Mouse (Mus musculus): ENCODE data around the gene Olfr597. TPM values are rescaled to one million over a fixed set of nuclear protein-coding genes. Genes with fewer than 3 reads are reported as not detected.
"Not testable (repeated sequence)": the region's sequence is repeated elsewhere in the genome, so short reads cannot be mapped to it uniquely, and the experiment has no call there.

Olfr597 gene
- total RNA-seq (2021), result not detected
- long read RNA-seq, result 0 reads

GRCm38 (mm10) chr7:103316015-103316414 lies at the start of gene Olfr597:
Gene Olfr597 (plus strand): TSS chr7:103316315.
- DNase-seq (ENCODE audit: low spot score in 2 of 2), result not testable (repeated sequence)

- DNase-seq (ENCODE audit: low spot score in 2 of 2), result not testable (repeated sequence)
These were observed 10.8 kb upstream of the Olfr597 start, which contains the start of gene Olfr596 for GRCm38 (mm10) chr7:103305348-103305747. Gene Olfr596 (plus strand): TSS chr7:103305648.

- no peak for DNase-seq (ENCODE audit: low spot score in 2 of 2)
These were observed 7.2 kb downstream of the Olfr597 start, which contains the start of gene Olfr598 for GRCm38 (mm10) chr7:103323268-103323667. Gene Olfr598 (plus strand): TSS chr7:103323568.

- DNase-seq (ENCODE audit: low spot score in 2 of 2), result no peak
These were observed 19.5 kb downstream of the Olfr597 start, which contains the start of gene Olfr599 for GRCm38 (mm10) chr7:103335617-103336016. Gene Olfr599 (plus strand): TSS chr7:103335917.

GRCm38 (mm10) chr7:103349569-103349968 lies 33.5 kb downstream of the Olfr597 start, which contains the start of gene Olfr600:
Gene Olfr600 (minus strand): TSS chr7:103349669.
- no peak for DNase-seq (ENCODE audit: low spot score in 2 of 2)

- no peak for DNase-seq (ENCODE audit: low spot score in 2 of 2)
These were observed 46.4 kb downstream of the Olfr597 start, which contains the start of gene Olfr601 for GRCm38 (mm10) chr7:103362555-103362954. Gene Olfr601 (minus strand): TSS chr7:103362655.

Small RNA genes within 50 kb of the gene (microRNA-seq; reads per million reads assigned to microRNA genes)
- gene Gm23550, result 0 reads per million in 2 experiments

Other genes starting within 250 kb of the Olfr597 start
- not detected for gene Olfr584, start 234.4 kb upstream of the Olfr597 start, total RNA-seq (2021)
- gene Olfr585, start 218.6 kb upstream of the Olfr597 start, total RNA-seq (2021), result not detected
- gene Olfr586, start 190.7 kb upstream of the Olfr597 start, total RNA-seq (2021), result not detected
- not detected for gene Olfr588-ps1, start 175.4 kb upstream of the Olfr597 start, total RNA-seq (2021)
- gene Olfr589, start 160.0 kb upstream of the Olfr597 start, total RNA-seq (2021), result not detected
- not detected for gene Olfr591, start 138.0 kb upstream of the Olfr597 start, total RNA-seq (2021)
- not detected for gene Olfr592, start 131.5 kb upstream of the Olfr597 start, total RNA-seq (2021)
- not detected for gene Olfr593, start 104.5 kb upstream of the Olfr597 start, total RNA-seq (2021)
- gene Olfr594, start 99.3 kb upstream of the Olfr597 start, total RNA-seq (2021), result not detected
- gene Usp17ld, start 63.8 kb upstream of the Olfr597 start, total RNA-seq (2021), result not detected
- gene Olfr596, start 10.7 kb upstream of the Olfr597 start, total RNA-seq (2021), result not detected
- not detected for gene Olfr598, start 7.3 kb downstream of the Olfr597 start, total RNA-seq (2021)
- not detected for gene Olfr599, start 19.6 kb downstream of the Olfr597 start, total RNA-seq (2021)
- not detected for gene Olfr600, start 33.4 kb downstream of the Olfr597 start, total RNA-seq (2021)
- not detected for gene Olfr601, start 46.3 kb downstream of the Olfr597 start, total RNA-seq (2021)
- not detected for gene Olfr603, start 69.9 kb downstream of the Olfr597 start, total RNA-seq (2021)
- not detected for gene Usp17lc, start 98.8 kb downstream of the Olfr597 start, total RNA-seq (2021)
- gene Olfr605, start 129.1 kb downstream of the Olfr597 start, total RNA-seq (2021), result not detected
- gene Olfr606, start 132.7 kb downstream of the Olfr597 start, total RNA-seq (2021), result not detected
- not detected for gene Olfr607, start 147.8 kb downstream of the Olfr597 start, total RNA-seq (2021)
- gene Olfr608, start 153.6 kb downstream of the Olfr597 start, total RNA-seq (2021), result not detected
- not detected for gene Olfr609, start 181.7 kb downstream of the Olfr597 start, total RNA-seq (2021)
- gene Olfr610, start 195.8 kb downstream of the Olfr597 start, total RNA-seq (2021), result not detected
- not detected for gene Olfr611, start 204.5 kb downstream of the Olfr597 start, total RNA-seq (2021)
- gene Olfr612, start 226.4 kb downstream of the Olfr597 start, total RNA-seq (2021), result not detected
- gene Olfr613, start 231.8 kb downstream of the Olfr597 start, total RNA-seq (2021), result not detected
- not detected for gene Olfr615, start 239.8 kb downstream of the Olfr597 start, total RNA-seq (2021)

Data from layer of hippocampus, adult 18-20 months (tissue).